Mouse (Mus musculus): Measurements from ENCODE around the gene Akr1d1. TPM values are rescaled to one million over a fixed set of nuclear protein-coding genes. Genes with fewer than 3 reads are reported as not detected.

Akr1d1 gene
- total RNA-seq, 2 experiments from 2014 or later: not detected

GRCm38 (mm10) chr6:37553926-37554325 lies 24.0 kb downstream of the Akr1d1 start:
- ATAC-seq (replicated peaks; ENCODE audit: low FRiP score, poor library complexity, severe bottlenecking): no peak

GRCm38 (mm10) chr6:37554327-37554726 lies 24.4 kb downstream of the Akr1d1 start:
- ATAC-seq (replicated peaks; ENCODE audit: low FRiP score, poor library complexity, severe bottlenecking): no peak

- ATAC-seq (replicated peaks; ENCODE audit: low FRiP score, poor library complexity, severe bottlenecking): no peak
Measured at GRCm38 (mm10) chr6:37563861-37564260, 33.9 kb downstream of the Akr1d1 start.

- no peak for ATAC-seq (replicated peaks; ENCODE audit: low FRiP score, poor library complexity, severe bottlenecking)
Measured at GRCm38 (mm10) chr6:37567363-37567762, 37.4 kb downstream of the Akr1d1 start.

- no peak for ATAC-seq (replicated peaks; ENCODE audit: low FRiP score, poor library complexity, severe bottlenecking)
Measured at GRCm38 (mm10) chr6:37571939-37572338, 42.0 kb downstream of the Akr1d1 start.

- ATAC-seq (replicated peaks; ENCODE audit: low FRiP score, poor library complexity, severe bottlenecking): no peak
Measured at GRCm38 (mm10) chr6:37572935-37573334, 43.0 kb downstream of the Akr1d1 start.

GRCm38 (mm10) chr6:37580476-37580875 lies 50.5 kb downstream of the Akr1d1 start:
- ATAC-seq (replicated peaks; ENCODE audit: low FRiP score, poor library complexity, severe bottlenecking): no peak

- no peak for ATAC-seq (replicated peaks; ENCODE audit: low FRiP score, poor library complexity, severe bottlenecking)
Measured at GRCm38 (mm10) chr6:37589340-37589962, 59.5 kb downstream of the Akr1d1 start.

GRCm38 (mm10) chr6:37590800-37591199 lies 60.8 kb downstream of the Akr1d1 start:
- ATAC-seq (replicated peaks; ENCODE audit: low FRiP score, poor library complexity, severe bottlenecking): no peak

GRCm38 (mm10) chr6:37592101-37593032 lies 62.4 kb downstream of the Akr1d1 start:
- no peak for ATAC-seq (replicated peaks; ENCODE audit: low FRiP score, poor library complexity, severe bottlenecking)

GRCm38 (mm10) chr6:37593033-37593374 lies 63.0 kb downstream of the Akr1d1 start:
- no peak for ATAC-seq (replicated peaks; ENCODE audit: low FRiP score, poor library complexity, severe bottlenecking)

GRCm38 (mm10) chr6:37593551-37594089 lies 63.6 kb downstream of the Akr1d1 start:
- no peak for ATAC-seq (replicated peaks; ENCODE audit: low FRiP score, poor library complexity, severe bottlenecking)

- no peak for ATAC-seq (replicated peaks; ENCODE audit: low FRiP score, poor library complexity, severe bottlenecking)
Measured at GRCm38 (mm10) chr6:37597088-37597487, 67.1 kb downstream of the Akr1d1 start.

- no peak for ATAC-seq (replicated peaks; ENCODE audit: low FRiP score, poor library complexity, severe bottlenecking)
Measured at GRCm38 (mm10) chr6:37598033-37598432, 68.1 kb downstream of the Akr1d1 start.

GRCm38 (mm10) chr6:37600976-37601498 lies 71.1 kb downstream of the Akr1d1 start:
- no peak for ATAC-seq (replicated peaks; ENCODE audit: low FRiP score, poor library complexity, severe bottlenecking)

GRCm38 (mm10) chr6:37602857-37603765 lies 73.1 kb downstream of the Akr1d1 start:
- no peak for ATAC-seq (replicated peaks; ENCODE audit: low FRiP score, poor library complexity, severe bottlenecking)

GRCm38 (mm10) chr6:37604178-37604883 lies 74.4 kb downstream of the Akr1d1 start:
- ATAC-seq (replicated peaks; ENCODE audit: low FRiP score, poor library complexity, severe bottlenecking): no peak

GRCm38 (mm10) chr6:37604884-37605269 lies 74.9 kb downstream of the Akr1d1 start:
- ATAC-seq (replicated peaks; ENCODE audit: low FRiP score, poor library complexity, severe bottlenecking): no peak
